Mouse (Mus musculus): ENCODE measurements around the gene Dynlt1b. TPM values are rescaled to one million over a fixed set of nuclear protein-coding genes. Genes with fewer than 3 reads are reported as not detected.
"Not testable (repeated sequence)": the region's sequence is repeated elsewhere in the genome, so short reads cannot be mapped to it uniquely, and the experiment has no call there.

Dynlt1b gene
- polyA plus RNA-seq, 1 experiment = not detected

DNA sequence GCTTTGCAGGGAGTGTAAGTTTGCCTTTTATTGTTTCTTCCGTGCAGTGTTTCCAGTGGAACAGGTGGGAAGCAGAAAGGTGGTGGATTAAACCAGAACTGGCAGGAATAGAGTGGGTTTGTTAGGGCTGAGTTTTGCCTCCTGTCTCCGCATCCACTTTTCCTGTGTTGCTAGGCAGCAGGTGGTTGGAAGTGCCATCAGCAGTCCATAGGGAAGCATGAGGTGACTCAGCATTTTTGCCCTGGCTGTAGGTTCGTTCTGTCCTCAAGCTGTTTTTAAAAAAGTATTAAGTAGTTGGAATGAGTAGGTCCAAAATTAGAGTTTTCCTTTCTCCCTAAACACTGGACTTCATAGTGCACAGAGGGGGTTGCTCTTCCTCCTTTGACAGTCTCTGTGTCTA lies 3.8 kb downstream of the Dynlt1b start:
- 55% methylated on average over 3 of the region's 3 CpGs for WGBS
- H3K27ac ChIP-seq (ENCODE audit: insufficient read depth, low read depth, low read length); H3K4me3 ChIP-seq (ENCODE audit: insufficient read depth, low read depth, low read length): not testable (repeated sequence)
- H3K4me1 ChIP-seq (ENCODE audit: control insufficient read depth, insufficient read depth, low read length) = peaks cover 11% of the 10 kb centered on the region

DNA sequence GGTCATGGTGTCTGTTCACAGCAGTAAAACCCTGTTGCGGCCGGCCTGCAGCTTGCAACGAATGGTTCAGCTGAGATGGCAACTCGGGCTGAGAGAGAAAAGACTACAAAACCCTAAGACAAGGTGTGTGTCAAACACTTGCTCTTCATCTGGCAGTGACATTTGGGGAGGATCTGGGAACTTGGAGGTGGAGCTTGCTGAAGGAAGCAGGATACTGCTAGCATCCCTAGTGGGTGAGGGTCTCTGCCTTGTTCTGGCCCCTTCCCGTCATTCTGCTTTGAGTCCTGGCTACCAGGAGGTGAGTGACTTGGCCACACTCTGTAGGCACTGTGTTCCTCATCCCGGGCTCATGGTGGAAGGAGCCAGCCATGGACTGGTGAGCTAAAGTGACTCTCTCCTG lies 8.2 kb downstream of the Dynlt1b start:
- H3K4me1 ChIP-seq (ENCODE audit: control insufficient read depth, insufficient read depth, low read length); H3K27ac ChIP-seq (ENCODE audit: insufficient read depth, low read depth, low read length); H3K4me3 ChIP-seq (ENCODE audit: insufficient read depth, low read depth, low read length): not testable (repeated sequence)
- 84% methylated on average over 6 of the region's 6 CpGs for WGBS

DNA sequence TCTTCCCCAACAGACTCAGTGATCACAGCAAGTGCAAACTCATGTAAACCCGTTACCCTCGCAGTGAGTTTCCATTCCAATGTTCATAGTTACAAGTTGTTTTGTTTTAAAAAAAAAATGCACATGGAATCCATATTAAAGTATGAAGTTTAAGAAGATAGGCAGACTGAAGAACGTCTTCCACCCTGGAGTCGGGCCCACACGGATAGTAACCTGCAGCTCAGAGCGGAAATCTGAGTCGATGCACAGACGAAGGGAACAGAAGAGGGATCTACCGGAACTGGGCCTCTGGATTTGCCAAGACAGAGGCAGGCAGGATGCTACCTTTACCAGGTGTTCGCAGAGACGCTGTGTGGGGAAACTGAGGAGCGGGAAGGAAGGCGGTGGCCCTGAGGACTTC lies 10.0 kb downstream of the Dynlt1b start:
- not testable (repeated sequence) for H3K4me1 ChIP-seq (ENCODE audit: control insufficient read depth, insufficient read depth, low read length); H3K4me3 ChIP-seq (ENCODE audit: insufficient read depth, low read depth, low read length); H3K27ac ChIP-seq (ENCODE audit: insufficient read depth, low read depth, low read length)
- 93% methylated on average over 11 of the region's 13 CpGs for WGBS

DNA sequence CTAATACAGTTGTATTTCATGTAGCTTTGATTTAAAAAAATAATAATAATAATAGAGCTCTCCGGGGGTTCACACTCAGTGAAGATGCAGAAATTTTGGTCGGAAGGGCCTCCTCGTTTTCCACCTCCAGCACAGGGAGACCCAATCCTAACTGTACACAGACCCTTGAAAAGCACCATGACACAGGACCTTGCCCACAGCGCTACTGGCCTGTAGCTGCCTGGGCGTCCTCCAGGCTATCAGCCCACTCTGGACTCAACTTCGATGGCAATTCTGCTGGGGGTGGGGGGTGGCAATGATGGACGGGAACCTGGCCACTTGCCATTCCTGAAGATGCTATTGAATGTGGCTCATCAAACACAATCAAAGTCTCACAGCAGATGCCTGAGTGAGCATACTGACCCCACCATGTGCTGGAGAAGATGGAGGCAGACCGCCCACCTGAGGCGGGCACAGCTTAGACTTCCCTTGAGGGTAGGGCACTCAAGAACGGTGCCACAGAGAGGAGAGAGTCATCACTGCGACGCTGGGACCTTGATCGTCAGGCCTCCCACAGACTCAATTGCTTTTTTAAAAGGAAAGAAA lies 10.7 kb downstream of the Dynlt1b start:
- H3K27ac ChIP-seq (ENCODE audit: insufficient read depth, low read depth, low read length); H3K4me3 ChIP-seq (ENCODE audit: insufficient read depth, low read depth, low read length); H3K4me1 ChIP-seq (ENCODE audit: control insufficient read depth, insufficient read depth, low read length): not testable (repeated sequence)
- 78% methylated on average over 13 of the region's 13 CpGs for WGBS

DNA sequence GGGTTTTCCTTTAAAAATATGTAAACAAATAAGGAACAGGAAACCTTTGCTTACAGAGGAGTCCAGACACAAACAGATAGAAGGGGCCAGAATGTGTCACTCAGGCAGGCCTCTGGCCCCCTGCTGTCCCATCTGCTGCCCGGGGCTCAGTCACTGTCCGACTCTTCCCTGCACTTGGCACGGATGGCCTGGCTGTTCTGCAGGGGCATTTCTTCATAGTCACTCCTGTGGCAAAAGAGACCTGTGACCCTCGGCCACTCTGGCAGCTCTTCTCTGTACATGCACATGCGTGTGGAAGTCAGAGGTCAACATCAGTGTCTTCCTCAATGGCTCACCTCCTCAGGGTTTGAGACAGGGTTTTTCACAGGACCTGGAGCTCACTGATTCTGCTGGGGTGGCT lies 11.3 kb downstream of the Dynlt1b start:
- WGBS = 89% methylated on average over 5 of the region's 5 CpGs
- H3K4me1 ChIP-seq (ENCODE audit: control insufficient read depth, insufficient read depth, low read length); H3K27ac ChIP-seq (ENCODE audit: insufficient read depth, low read depth, low read length); H3K4me3 ChIP-seq (ENCODE audit: insufficient read depth, low read depth, low read length): not testable (repeated sequence)

DNA sequence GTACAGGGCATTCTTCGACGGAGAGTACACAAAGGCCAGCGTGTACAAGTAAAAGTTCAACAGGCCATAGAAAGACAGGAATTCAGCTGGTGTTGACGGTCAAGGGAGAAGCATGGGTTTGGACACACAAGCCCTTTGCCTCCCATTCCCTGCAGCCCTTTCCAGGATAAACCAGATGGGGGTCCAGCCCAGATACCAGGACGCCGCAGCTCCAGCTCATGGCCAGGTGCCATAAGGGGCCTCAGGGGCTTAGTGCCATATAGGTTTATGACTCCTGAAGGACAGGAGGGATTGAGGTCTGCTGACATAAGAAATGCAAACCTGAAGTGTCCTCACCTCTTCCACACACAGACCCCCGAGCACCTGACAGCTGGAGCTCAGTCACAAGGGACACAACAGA lies 12.6 kb downstream of the Dynlt1b start:
- not testable (repeated sequence) for H3K4me3 ChIP-seq (ENCODE audit: insufficient read depth, low read depth, low read length); H3K27ac ChIP-seq (ENCODE audit: insufficient read depth, low read depth, low read length); H3K4me1 ChIP-seq (ENCODE audit: control insufficient read depth, insufficient read depth, low read length)
- WGBS = 96% methylated on average over 7 of the region's 7 CpGs

DNA sequence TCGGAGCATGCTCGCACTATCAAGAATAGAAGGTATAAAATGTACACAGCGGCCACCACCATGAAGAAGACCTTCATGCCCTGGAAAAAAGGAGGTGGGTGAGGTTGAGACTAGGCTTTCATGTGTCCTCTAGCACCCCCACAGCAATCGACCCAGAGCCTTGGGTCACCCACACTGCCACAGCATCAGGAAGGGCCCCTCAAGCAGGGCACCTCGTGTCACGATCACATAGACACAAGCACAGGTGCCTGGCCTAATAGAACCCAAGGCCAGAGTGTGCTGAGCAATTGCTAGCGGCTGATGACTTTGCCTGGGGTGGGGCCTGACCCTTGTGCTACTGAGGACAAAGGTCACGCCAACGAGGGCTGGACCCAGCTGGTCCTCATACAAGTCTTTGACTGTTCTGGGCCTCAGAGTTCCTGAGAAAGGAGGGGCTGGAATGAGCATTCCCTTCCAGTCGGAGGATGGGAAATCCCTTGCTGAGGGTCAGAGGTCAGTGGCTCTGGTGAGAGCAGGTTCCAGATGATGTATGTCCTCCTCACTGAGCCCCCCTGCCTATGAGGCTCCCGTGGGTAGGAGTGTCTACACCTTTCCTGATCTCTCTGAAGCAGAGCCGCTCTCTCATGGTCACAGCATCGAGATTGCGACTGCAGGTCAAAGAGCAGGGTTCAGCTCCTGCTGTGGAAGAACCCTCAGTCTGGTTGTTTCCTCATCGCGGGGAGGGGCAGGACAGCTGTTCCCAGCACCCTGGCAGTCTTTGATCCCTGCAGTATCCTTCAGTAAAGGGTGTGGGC lies 16.1 kb downstream of the Dynlt1b start:
- not testable (repeated sequence) for H3K4me3 ChIP-seq (ENCODE audit: insufficient read depth, low read depth, low read length); H3K4me1 ChIP-seq (ENCODE audit: control insufficient read depth, insufficient read depth, low read length); H3K27ac ChIP-seq (ENCODE audit: insufficient read depth, low read depth, low read length)
- WGBS = 80% methylated on average over 12 of the region's 16 CpGs

DNA sequence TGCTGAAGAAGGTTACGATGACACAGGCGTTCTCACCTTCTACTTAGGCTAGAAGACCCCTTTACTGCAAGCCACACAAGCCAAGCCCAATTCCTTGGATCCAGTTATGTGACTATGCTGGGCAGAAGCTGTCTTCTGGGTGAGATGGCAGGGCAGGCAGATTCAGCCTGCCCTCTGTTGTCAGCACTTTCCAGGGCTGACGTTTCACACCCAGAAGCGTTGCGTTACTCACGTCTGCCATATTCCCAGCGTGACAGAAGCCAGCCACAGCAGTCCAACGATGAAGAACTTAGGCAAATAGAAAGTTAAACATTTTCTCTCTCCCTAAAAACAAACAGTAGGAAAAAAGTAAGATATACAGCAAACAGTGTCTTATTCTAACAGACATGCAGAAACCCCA lies 18.4 kb downstream of the Dynlt1b start:
- H3K27ac ChIP-seq (ENCODE audit: insufficient read depth, low read depth, low read length); H3K4me1 ChIP-seq (ENCODE audit: control insufficient read depth, insufficient read depth, low read length); H3K4me3 ChIP-seq (ENCODE audit: insufficient read depth, low read depth, low read length): not testable (repeated sequence)
- WGBS = 89% methylated on average over 8 of the region's 8 CpGs

DNA sequence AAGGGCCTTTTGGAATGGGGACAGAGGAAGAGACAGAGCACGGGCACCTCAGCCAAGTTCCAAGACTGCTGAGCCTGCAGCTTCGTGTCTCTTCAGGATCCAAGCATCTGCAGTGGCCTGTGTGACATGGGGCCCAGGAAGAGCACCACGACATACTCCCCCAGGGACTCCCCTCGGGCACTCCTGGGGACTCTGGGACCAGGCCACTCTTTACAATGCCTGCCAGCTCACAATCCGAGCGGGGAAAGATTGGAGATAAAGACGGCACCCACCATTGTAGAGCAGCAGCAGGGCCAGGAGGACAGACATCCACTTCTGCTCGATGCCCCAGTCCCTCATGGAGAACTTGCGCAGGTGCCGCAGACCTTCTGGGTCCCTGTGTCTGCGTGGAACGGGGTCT lies 19.3 kb downstream of the Dynlt1b start:
- H3K27ac ChIP-seq (ENCODE audit: insufficient read depth, low read depth, low read length); H3K4me3 ChIP-seq (ENCODE audit: insufficient read depth, low read depth, low read length); H3K4me1 ChIP-seq (ENCODE audit: control insufficient read depth, insufficient read depth, low read length): not testable (repeated sequence)
- 90% methylated on average over 12 of the region's 12 CpGs for WGBS

DNA sequence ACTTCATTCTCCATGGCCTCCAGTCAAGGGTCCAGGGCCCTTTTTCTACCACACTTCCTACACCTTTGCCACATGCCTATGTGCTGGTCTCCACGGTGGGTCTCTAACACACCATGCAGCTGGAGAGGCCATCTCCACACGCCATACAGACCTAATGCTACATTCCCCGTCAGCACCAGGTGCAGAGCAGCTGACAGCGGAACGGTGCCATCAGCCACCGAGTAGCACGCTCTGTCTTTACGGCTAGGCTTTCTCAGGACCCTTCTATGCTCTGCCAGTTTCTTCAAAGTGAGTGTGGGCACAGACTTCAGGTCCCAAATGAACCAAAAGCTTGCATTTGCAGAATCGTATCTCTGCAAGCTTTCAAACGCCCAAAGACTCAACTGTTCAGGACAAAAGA lies 21.3 kb downstream of the Dynlt1b start:
- H3K4me1 ChIP-seq (ENCODE audit: control insufficient read depth, insufficient read depth, low read length); H3K4me3 ChIP-seq (ENCODE audit: insufficient read depth, low read depth, low read length); H3K27ac ChIP-seq (ENCODE audit: insufficient read depth, low read depth, low read length): not testable (repeated sequence)
- WGBS = 86% methylated on average over 2 of the region's 10 CpGs

DNA sequence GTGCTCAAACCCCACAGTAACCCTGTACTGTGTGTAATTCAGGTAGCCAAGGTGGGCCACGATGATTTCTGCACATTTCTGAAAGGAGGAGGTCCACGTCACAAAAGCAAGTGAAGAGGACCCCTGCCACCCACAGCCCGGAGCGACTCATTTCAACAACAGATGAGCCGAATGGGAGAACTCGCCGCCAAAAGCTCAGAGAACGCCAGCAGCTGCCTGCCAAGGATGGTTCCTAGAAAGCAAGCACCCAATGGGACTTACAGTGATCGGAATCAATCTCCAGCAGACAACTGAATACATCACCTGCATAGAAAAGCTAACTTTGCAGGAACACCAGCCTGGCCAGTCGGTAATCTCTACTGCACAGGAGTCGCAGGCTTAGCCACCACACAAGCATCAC lies 22.8 kb downstream of the Dynlt1b start:
- H3K4me1 ChIP-seq (ENCODE audit: control insufficient read depth, insufficient read depth, low read length); H3K27ac ChIP-seq (ENCODE audit: insufficient read depth, low read depth, low read length): not testable (repeated sequence)
- WGBS = 85% methylated on average over 9 of the region's 11 CpGs

DNA sequence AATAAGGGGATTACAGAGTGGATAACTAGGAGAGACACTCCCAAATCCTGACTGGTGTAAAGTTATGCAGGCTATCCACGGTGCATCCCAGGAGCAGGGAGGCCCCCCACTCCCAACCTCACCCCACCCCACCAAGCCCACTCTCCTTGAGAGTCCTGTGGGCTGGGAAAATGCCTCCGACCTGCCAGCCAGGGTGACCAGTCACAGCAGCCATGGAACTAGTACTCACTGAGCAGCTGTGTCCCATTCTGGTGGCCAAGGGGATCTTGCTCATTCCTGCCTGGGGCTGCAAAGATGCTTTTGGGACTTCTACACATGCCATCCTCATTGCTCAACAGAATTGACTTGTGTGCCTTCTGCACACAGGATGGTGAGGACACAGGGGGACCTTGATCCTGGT lies 24.8 kb downstream of the Dynlt1b start:
- not testable (repeated sequence) for H3K27ac ChIP-seq (ENCODE audit: insufficient read depth, low read depth, low read length); H3K4me3 ChIP-seq (ENCODE audit: insufficient read depth, low read depth, low read length); H3K4me1 ChIP-seq (ENCODE audit: control insufficient read depth, insufficient read depth, low read length)
- WGBS = 93% methylated on average over 2 of the region's 2 CpGs

More for the DNA sequence above, 22.8 kb downstream of the Dynlt1b start:
- not testable (repeated sequence) for H3K4me3 ChIP-seq (ENCODE audit: insufficient read depth, low read depth, low read length)

DNA sequence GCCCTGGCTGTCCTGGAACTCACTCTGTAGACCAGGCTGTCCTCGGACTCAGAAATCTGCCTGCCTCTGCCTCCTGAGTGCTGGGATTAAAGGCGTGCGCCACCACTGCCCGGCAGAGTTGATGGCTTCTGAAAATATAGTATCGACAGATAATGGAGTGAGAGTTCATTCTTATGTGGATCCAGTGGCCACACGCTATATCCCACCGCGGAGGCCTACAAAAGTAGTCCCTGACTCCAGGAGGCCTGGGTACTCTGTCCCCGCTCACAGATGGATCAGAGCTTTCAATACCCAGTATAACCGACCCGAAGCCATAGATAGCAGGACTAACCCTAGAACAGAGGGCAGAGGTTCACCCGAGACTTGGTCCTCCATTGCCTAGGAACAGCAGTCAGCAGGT lies 26.0 kb downstream of the Dynlt1b start:
- not testable (repeated sequence) for H3K4me1 ChIP-seq (ENCODE audit: control insufficient read depth, insufficient read depth, low read length); H3K27ac ChIP-seq (ENCODE audit: insufficient read depth, low read depth, low read length); H3K4me3 ChIP-seq (ENCODE audit: insufficient read depth, low read depth, low read length)
- 97% methylated on average over 12 of the region's 12 CpGs for WGBS

DNA sequence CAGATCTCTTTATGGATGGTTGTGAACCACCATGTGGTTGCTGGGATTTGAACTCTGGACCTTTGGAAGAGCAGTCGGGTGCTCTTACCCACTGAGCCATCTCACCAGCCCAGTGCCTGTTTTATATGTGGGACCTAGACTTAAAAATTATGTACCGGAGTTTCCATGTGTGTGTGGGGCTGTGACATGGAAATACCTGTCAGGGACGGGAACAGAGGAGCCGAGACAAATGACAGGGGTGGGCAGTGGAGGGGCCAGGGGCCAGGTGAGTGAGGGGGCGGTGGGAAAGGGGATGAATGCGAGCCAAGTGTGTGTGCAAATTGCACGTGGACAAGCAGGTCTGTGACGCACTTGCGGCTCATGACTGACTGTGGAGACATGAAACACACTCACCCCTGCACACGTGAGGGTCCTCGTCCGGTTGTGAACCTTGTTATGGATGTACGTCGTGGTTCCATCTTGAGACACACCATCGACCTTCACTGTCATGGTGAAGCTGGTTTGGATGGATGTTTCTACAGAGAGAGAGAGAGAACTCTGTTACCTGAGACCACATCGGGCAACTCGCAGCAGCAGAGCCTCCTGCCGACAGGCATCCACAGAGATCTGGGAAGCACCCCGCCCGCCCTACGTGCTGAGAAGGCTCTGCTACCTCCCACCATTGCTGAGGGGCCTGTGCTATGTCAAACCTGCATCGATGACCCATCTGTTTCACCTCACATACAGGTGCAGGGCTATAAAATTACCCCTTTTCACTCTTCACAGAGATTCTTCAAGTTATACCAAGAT lies 26.9 kb downstream of the Dynlt1b start:
- H3K4me3 ChIP-seq (ENCODE audit: insufficient read depth, low read depth, low read length); H3K27ac ChIP-seq (ENCODE audit: insufficient read depth, low read depth, low read length); H3K4me1 ChIP-seq (ENCODE audit: control insufficient read depth, insufficient read depth, low read length): not testable (repeated sequence)
- WGBS = 94% methylated on average over 17 of the region's 22 CpGs
